Mouse (Mus musculus): ENCODE results near the gene Chn2. TPM values are rescaled to one million over a fixed set of nuclear protein-coding genes. Genes with fewer than 3 reads are reported as not detected.

The Chn2 gene
- polyA plus RNA-seq, 1 experiment from 2014 or later, result 42.0 TPM

DNA sequence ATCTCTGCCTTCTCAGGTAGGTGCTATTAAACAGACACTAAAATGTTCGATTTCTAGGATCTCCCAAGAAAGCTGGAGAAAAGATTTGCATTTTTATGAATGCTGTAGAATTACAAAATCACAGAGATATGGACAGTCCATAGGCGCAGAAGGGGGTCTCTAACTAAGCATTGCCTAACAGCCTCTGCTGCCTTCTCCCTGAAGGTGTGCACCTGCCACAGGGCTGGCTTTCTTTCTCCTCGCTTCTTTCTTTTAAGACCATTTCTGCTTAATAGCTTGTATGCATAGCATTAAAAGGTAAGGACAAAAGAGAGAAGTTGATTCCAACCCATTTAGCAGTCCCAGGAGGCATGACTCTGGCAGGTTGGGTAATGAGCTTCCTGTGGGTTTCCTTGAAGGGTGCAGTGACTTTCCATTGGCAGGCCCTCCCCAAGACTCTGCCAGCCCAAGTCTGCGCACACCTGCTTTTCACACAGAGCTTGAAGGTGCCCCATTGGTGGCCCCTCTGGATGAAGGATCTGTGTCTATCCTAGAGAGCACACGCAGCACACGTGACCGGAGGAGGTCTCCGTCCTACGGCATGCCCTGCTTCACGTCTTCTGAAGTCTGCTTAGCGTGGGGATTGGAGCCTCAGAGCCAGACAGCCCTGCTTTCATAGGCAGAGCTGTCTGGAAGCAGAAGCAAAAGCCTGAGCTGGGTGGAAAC lies 87.8 kb downstream of the Chn2 start:
- H3K9me3 ChIP-seq (ENCODE audit: control insufficient read depth, low read length), result no peaks in the 10 kb centered on the region
- H3K9ac ChIP-seq (replicated peaks; ENCODE audit: low read depth, low read length), result no peak overlapping the region
- ATAC-seq, result peak; percentile 43
- H3K27me3 ChIP-seq (replicated peaks; ENCODE audit: control insufficient read depth, insufficient read depth, low read length), result no peaks in the 10 kb centered on the region
- H3K4me2 ChIP-seq (ENCODE audit: low read length), result no peak overlapping the region
- no peaks in the 10 kb centered on the region for H3K36me3 ChIP-seq (ENCODE audit: control insufficient read depth, insufficient read depth)
- whole genome bisulfite sequencing, result 56% methylated on average over 11 of the region's 11 CpGs
- H3K27ac ChIP-seq (ENCODE audit: low read length), result peak overlapping the region; percentile 37
- no peak overlapping the region for H3K4me3 ChIP-seq (replicated peaks; ENCODE audit: low read length)
- peaks cover 23% of the 10 kb centered on the region for H3K4me1 ChIP-seq (replicated peaks; ENCODE audit: control insufficient read depth, insufficient read depth, low read length)

GRCm38 (mm10) chr6:54128702-54129101 lies 89.3 kb downstream of the Chn2 start:
- H3K27me3 ChIP-seq (replicated peaks; ENCODE audit: control insufficient read depth, insufficient read depth, low read length), result no peaks in the 10 kb centered on the region
- ATAC-seq, result no peak
- H3K4me2 ChIP-seq (ENCODE audit: low read length), result no peak overlapping the region
- no peaks in the 10 kb centered on the region for H3K36me3 ChIP-seq (ENCODE audit: control insufficient read depth, insufficient read depth)
- 87% methylated on average over 1 of the region's 1 CpGs for WGBS
- H3K4me3 ChIP-seq (replicated peaks; ENCODE audit: low read length), result no peak overlapping the region
- peaks cover 32% of the 10 kb centered on the region for H3K4me1 ChIP-seq (replicated peaks; ENCODE audit: control insufficient read depth, insufficient read depth, low read length)
- no peaks in the 10 kb centered on the region for H3K9me3 ChIP-seq (ENCODE audit: control insufficient read depth, low read length)
- H3K27ac ChIP-seq (ENCODE audit: low read length), result no peak overlapping the region
- H3K9ac ChIP-seq (replicated peaks; ENCODE audit: low read depth, low read length), result no peak overlapping the region

DNA sequence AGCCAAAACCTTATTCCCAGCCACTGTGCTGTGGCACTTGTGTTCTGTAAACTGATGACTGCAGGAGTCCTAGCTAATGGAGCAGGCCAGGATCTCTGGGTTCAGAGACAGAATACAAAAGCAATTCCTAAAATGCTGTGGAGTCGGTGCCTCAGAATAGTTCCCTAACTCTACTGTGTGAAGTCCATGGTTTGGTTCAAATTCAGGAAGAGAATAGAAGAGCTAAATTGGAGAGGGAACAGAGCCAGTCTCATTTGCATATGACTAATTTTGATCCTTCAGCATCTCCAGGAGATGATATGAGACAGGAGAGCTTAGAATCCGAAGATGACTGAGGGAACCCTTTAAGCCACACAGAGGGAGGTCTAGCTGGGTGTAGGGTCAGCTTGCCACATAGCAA lies 90.2 kb downstream of the Chn2 start:
- Histone ChIP-seq H3K4me1 (replicated peaks; ENCODE audit: control insufficient read depth, insufficient read depth, low read length) (peaks cover 32% of the 10 kb centered on the region), H3K27me3 (replicated peaks; ENCODE audit: control insufficient read depth, insufficient read depth, low read length) (no peaks in the 10 kb centered on the region), H3K36me3 (ENCODE audit: control insufficient read depth, insufficient read depth) (no peaks in the 10 kb centered on the region), H3K4me2 (ENCODE audit: low read length) (no peak overlapping the region), H3K4me3 (replicated peaks; ENCODE audit: low read length) (no peak overlapping the region), H3K9ac (replicated peaks; ENCODE audit: low read depth, low read length) (no peak overlapping the region), H3K27ac (ENCODE audit: low read length) (0 out of 2 replicates have a peak overlapping the region, but pooled peaks have one; percentile 6), H3K9me3 (ENCODE audit: control insufficient read depth, low read length) (no peaks in the 10 kb centered on the region)
- WGBS, result 28% methylated on average over 2 of the region's 2 CpGs
- ATAC-seq, result no peak

DNA sequence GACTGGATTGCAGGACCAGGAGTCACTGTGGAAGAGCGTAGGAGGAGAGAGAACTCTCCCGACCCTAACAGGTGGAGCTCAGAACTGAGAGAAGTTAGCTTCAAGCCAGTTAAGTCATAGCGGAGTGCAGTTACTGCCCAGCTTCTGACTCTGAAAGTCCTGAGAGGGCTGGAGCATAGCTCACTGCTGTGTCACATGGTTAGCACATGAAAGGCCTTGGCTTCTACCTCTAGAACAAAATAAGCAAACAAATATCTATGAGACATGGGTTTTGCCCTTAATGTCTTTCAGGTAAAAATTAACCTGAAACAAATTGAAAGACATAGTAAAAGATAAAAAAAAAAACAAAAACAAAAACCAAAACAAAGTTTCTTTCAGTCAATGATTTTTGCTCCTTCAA lies 91.5 kb downstream of the Chn2 start:
- H3K27ac ChIP-seq (ENCODE audit: low read length), result no peak overlapping the region
- 92% methylated on average over 3 of the region's 3 CpGs for WGBS
- no peak for ATAC-seq
- H3K4me1 ChIP-seq (replicated peaks; ENCODE audit: control insufficient read depth, insufficient read depth, low read length), result peaks cover 32% of the 10 kb centered on the region
- no peak overlapping the region for H3K9ac ChIP-seq (replicated peaks; ENCODE audit: low read depth, low read length)
- H3K4me2 ChIP-seq (ENCODE audit: low read length), result no peak overlapping the region
- H3K4me3 ChIP-seq (replicated peaks; ENCODE audit: low read length), result no peak overlapping the region
- no peaks in the 10 kb centered on the region for H3K9me3 ChIP-seq (ENCODE audit: control insufficient read depth, low read length)
- H3K27me3 ChIP-seq (replicated peaks; ENCODE audit: control insufficient read depth, insufficient read depth, low read length), result no peaks in the 10 kb centered on the region
- no peaks in the 10 kb centered on the region for H3K36me3 ChIP-seq (ENCODE audit: control insufficient read depth, insufficient read depth)

DNA sequence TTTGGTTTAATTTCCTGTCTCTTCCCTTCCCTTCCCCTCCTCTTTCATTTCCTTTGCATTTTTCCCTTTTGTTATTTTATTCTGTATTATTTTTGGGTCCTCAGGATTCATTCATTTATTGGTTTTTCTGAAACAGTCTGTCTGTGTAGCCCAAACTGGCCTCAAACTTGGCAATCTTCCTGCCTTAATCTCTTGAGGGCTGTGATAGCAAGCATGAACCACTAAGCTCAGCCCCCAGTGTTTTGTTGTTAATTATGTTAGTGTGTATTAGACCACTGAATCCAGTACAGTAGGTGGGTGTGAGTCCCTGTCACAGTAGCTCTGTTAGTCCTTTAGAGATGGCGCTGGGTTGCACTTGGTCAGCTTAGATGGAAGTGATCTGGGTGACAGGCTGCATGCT lies 93.2 kb downstream of the Chn2 start:
- peaks cover 20% of the 10 kb centered on the region for H3K4me1 ChIP-seq (replicated peaks; ENCODE audit: control insufficient read depth, insufficient read depth, low read length)
- no peaks in the 10 kb centered on the region for H3K27me3 ChIP-seq (replicated peaks; ENCODE audit: control insufficient read depth, insufficient read depth, low read length)
- no peak overlapping the region for H3K4me3 ChIP-seq (replicated peaks; ENCODE audit: low read length)
- ATAC-seq, result no peak
- H3K4me2 ChIP-seq (ENCODE audit: low read length), result no peak overlapping the region
- no peaks in the 10 kb centered on the region for H3K9me3 ChIP-seq (ENCODE audit: control insufficient read depth, low read length)
- H3K27ac ChIP-seq (ENCODE audit: low read length), result no peak overlapping the region
- 70% methylated on average over 1 of the region's 1 CpGs for WGBS
- H3K9ac ChIP-seq (replicated peaks; ENCODE audit: low read depth, low read length), result no peak overlapping the region
- no peaks in the 10 kb centered on the region for H3K36me3 ChIP-seq (ENCODE audit: control insufficient read depth, insufficient read depth)

- Histone ChIP-seq H3K9ac (replicated peaks; ENCODE audit: low read depth, low read length) (no peak overlapping the region), H3K4me2 (ENCODE audit: low read length) (no peak overlapping the region), H3K9me3 (ENCODE audit: control insufficient read depth, low read length) (no peaks in the 10 kb centered on the region), H3K27ac (ENCODE audit: low read length) (no peak overlapping the region), H3K27me3 (replicated peaks; ENCODE audit: control insufficient read depth, insufficient read depth, low read length) (no peaks in the 10 kb centered on the region), H3K4me1 (replicated peaks; ENCODE audit: control insufficient read depth, insufficient read depth, low read length) (peaks cover 17% of the 10 kb centered on the region), H3K36me3 (ENCODE audit: control insufficient read depth, insufficient read depth) (no peaks in the 10 kb centered on the region), H3K4me3 (replicated peaks; ENCODE audit: low read length) (no peak overlapping the region)
- ATAC-seq, result no peak
- WGBS, result 64% methylated on average over 5 of the region's 5 CpGs
Observed at GRCm38 (mm10) chr6:54133231-54133630, 93.9 kb downstream of the Chn2 start.

- H3K9ac ChIP-seq (replicated peaks; ENCODE audit: low read depth, low read length), result no peak overlapping the region
- H3K4me2 ChIP-seq (ENCODE audit: low read length), result no peak overlapping the region
- ATAC-seq, result no peak
- no peak overlapping the region for H3K27ac ChIP-seq (ENCODE audit: low read length)
- H3K4me3 ChIP-seq (replicated peaks; ENCODE audit: low read length), result no peak overlapping the region
- H3K36me3 ChIP-seq (ENCODE audit: control insufficient read depth, insufficient read depth), result no peaks in the 10 kb centered on the region
- no peaks in the 10 kb centered on the region for H3K27me3 ChIP-seq (replicated peaks; ENCODE audit: control insufficient read depth, insufficient read depth, low read length)
- H3K9me3 ChIP-seq (ENCODE audit: control insufficient read depth, low read length), result no peaks in the 10 kb centered on the region
- peaks cover 18% of the 10 kb centered on the region for H3K4me1 ChIP-seq (replicated peaks; ENCODE audit: control insufficient read depth, insufficient read depth, low read length)
- 77% methylated on average over 9 of the region's 9 CpGs for WGBS
Observed at GRCm38 (mm10) chr6:54138157-54138556, 98.8 kb downstream of the Chn2 start.

DNA sequence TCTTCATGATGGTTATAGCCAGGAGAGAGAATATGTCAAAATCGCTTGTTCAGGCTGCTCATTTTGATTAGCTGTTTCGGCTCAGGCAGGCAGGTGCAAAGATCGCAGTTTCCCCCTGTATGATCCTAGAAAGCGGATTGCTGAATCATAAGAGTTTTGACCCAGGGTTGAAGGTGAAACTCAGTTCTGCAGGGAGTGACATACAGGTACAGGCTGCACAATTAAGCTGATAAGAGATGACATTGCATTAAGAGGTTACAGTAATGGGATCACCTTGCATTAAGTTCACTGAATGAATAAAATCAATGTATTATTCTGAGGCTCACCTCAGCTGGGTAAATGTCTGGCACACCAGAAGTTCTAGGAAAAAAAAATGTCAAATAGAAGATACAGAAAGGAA lies 101.1 kb downstream of the Chn2 start:
- Histone ChIP-seq H3K4me2 (ENCODE audit: low read length) (no peak overlapping the region), H3K27ac (ENCODE audit: low read length) (no peak overlapping the region), H3K9ac (replicated peaks; ENCODE audit: low read depth, low read length) (no peak overlapping the region), H3K4me1 (replicated peaks; ENCODE audit: control insufficient read depth, insufficient read depth, low read length) (peaks cover 15% of the 10 kb centered on the region), H3K36me3 (ENCODE audit: control insufficient read depth, insufficient read depth) (no peaks in the 10 kb centered on the region), H3K4me3 (replicated peaks; ENCODE audit: low read length) (no peak overlapping the region), H3K27me3 (replicated peaks; ENCODE audit: control insufficient read depth, insufficient read depth, low read length) (no peaks in the 10 kb centered on the region), H3K9me3 (ENCODE audit: control insufficient read depth, low read length) (no peaks in the 10 kb centered on the region)
- ATAC-seq, result 0 out of 2 replicates have a peak, but pooled peaks have one; percentile 23
- 88% methylated on average over 4 of the region's 4 CpGs for WGBS

DNA sequence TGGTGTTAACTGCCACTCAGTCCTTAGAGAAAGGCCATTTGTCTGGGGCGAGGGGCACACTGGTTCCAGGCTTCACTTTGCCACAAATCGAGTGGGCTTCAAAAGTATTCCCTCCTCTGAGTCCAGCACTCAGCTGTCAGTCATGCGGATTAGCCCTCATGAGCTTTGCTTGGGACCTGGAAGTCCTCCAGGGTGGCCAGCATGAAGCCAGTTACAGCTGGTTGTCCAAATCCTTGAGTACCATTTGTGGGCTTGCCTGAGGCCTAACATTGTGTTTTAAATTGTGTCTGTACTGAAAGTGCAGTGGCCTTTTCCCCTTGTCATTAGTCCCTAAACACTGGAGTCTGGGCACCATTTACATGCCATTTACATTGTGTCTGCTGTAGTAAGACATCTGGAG lies 101.8 kb downstream of the Chn2 start:
- Histone ChIP-seq H3K27ac (ENCODE audit: low read length) (no peak overlapping the region), H3K27me3 (replicated peaks; ENCODE audit: control insufficient read depth, insufficient read depth, low read length) (no peaks in the 10 kb centered on the region), H3K4me1 (replicated peaks; ENCODE audit: control insufficient read depth, insufficient read depth, low read length) (peaks cover 15% of the 10 kb centered on the region), H3K4me3 (replicated peaks; ENCODE audit: low read length) (no peak overlapping the region), H3K36me3 (ENCODE audit: control insufficient read depth, insufficient read depth) (no peaks in the 10 kb centered on the region), H3K4me2 (ENCODE audit: low read length) (no peak overlapping the region), H3K9ac (replicated peaks; ENCODE audit: low read depth, low read length) (no peak overlapping the region), H3K9me3 (ENCODE audit: control insufficient read depth, low read length) (no peaks in the 10 kb centered on the region)
- ATAC-seq, result 0 out of 2 replicates have a peak, but pooled peaks have one; percentile 18
- WGBS, result 53% methylated on average over 3 of the region's 3 CpGs
